Mouse (Mus musculus) kidney, embryonic 16.5 days (tissue): ENCODE results near the gene B3gnt7. TPM values are rescaled to one million over a fixed set of nuclear protein-coding genes. Genes with fewer than 3 reads are reported as not detected.
A peak's percentile ranks its signal among the peaks of the same experiment; 100 is the strongest.

Source experiments
- ATAC-seq: fragments of 200-750 bp; cut with Nextera tagmentation; 2 replicates; pipeline ENCODE4 v1.8.0; 2017; ENCODE audit warnings: moderate TSS enrichment; ENCODE audit not compliant: low FRiP score, low TSS enrichment
- H3K27ac ChIP-seq: fragments of 300-500 bp; sonication (generic); 2 replicates; pipeline ENCODE4 v1.5.1; 2014; ENCODE audit warnings: low read length
- H3K27me3 ChIP-seq: fragments of 300-500 bp; sonication (generic); 2 replicates; pipeline ENCODE4 v1.6.1; 2014; ENCODE audit warnings: low read length, control low read depth, mixed read lengths; ENCODE audit not compliant: insufficient read depth
- H3K36me3 ChIP-seq: fragments of 300-500 bp; sonication (generic); 2 replicates; pipeline ENCODE4 v1.6.1; 2014; ENCODE audit warnings: low read length, control low read depth, mixed read lengths; ENCODE audit not compliant: insufficient read depth
- H3K4me1 ChIP-seq: fragments of 300-500 bp; sonication (generic); 2 replicates; pipeline ENCODE4 v1.6.1; 2014; ENCODE audit warnings: low read length, control low read depth, mixed read lengths; ENCODE audit not compliant: insufficient read depth
- H3K4me2 ChIP-seq: fragments of 300-500 bp; sonication (generic); replicated peaks from 2 replicates; pipeline ENCODE4 v1.6.1; 2014; ENCODE audit warnings: low read depth, low read length
- H3K4me3 ChIP-seq: fragments of 300-500 bp; sonication (generic); 2 replicates; pipeline ENCODE4 v1.5.1; 2014; ENCODE audit warnings: mild to moderate bottlenecking, low read length
- H3K9ac ChIP-seq: fragments of 300-500 bp; sonication (generic); replicated peaks from 2 replicates; pipeline ENCODE4 v1.6.1; 2014; ENCODE audit warnings: low read length
- H3K9me3 ChIP-seq: fragments of 300-500 bp; sonication (generic); 2 replicates; pipeline ENCODE4 v1.6.1; 2016; ENCODE audit warnings: low read length, control low read depth
- WGBS: fragments of 180-500 bp; shearing (Covaris S2); extraction: QIAGEN DNeasy Blood & Tissue Kit; methylation state at CpG from one replicate; pipeline ENCODE4 v1.1.7; 2014; 5-methylcytosine and 5-hydroxymethylcytosine counted together
- polyA plus RNA-seq: library from polyadenylated mRNA; unstranded; fragments of >200 nt; fragmentation: Nextera tagmentation; extraction: Ambion mirVana; gene quantifications from 2 replicates; pipeline ENCODE4 v1.2.1, GENCODE M21; 2015

Gene B3gnt7
- polyA plus RNA-seq, 1 experiment from 2014 or later: 10.5 TPM

DNA sequence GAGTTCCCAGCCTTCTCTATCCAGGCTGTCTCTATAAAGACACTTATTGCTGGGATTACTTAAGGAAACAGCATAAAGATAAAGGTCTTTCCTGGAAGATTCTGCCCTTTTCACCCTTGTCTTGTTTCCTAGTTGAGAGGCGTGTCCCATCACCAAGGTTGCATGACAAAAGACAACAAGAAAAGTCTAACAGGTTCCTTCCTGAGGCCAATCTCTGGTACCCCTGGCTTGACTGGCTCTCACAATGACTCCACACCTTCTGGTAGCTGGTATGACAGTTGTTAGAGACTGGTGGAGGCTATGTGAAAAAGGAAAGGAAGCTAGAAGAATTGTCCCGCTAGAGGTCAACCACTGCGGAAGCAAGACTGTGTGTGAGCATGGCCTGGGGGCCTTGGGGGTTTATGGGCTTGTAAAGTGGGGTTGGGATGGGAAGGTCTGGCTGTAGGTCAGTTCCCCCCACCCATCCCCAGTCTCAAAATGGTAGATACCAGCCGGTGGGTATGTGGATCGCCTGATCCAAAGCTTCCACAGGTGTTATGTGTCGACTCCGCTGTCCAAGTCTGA is 6.7 kb downstream of the B3gnt7 start:
- WGBS: 83% methylated on average over 7 of the region's 7 CpGs
- Histone ChIP-seq H3K27me3 (peaks cover 5% of the 10 kb centered on the region), H3K4me1 (peaks cover 8% of the 10 kb centered on the region), H3K27ac (no peak overlapping the region), H3K4me2 (no peak overlapping the region), H3K4me3 (no peak overlapping the region), H3K9ac (no peak overlapping the region), H3K36me3 (peaks cover 12% of the 10 kb centered on the region; the same call in 1 of the 2 replicates), H3K9me3 (no peaks in the 10 kb centered on the region)
- ATAC-seq: no peak

DNA sequence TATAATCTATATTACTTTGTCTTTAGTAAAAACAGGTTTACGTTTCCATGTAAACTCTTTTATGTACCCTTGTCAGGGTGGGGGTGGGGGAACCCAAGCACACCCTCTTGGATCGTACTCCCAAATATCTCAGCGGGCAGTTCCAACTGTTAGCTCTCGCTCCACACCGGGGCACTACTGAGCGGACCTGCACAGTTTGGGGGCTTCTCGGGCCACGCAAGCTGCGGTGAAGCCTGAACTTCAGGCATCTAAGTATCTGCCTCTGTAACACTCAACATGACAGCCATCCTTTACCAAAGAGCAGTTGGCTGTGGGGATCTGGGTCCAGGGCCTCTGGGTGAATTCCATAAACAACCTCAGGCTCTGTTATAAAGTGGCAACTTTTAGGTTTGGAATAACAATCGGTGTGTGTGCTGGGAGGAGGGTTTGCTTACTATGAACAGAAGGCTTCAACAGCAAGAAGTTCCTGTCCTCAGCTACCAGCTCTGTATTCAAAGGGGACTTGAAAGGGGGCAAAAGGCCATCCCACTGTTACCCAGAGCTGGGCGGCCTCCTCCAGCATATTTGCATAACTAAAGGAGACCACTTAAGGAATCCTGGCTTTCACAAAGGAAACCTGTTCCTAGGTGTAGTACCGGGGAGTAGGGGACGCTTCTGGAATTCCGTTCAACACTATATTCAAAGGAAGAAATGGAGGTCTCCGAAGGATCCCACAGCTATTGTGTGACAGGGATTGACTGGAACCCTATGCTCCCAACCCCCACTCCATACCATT is 8.1 kb downstream of the B3gnt7 start:
- peaks cover 4% of the 10 kb centered on the region; the same call in 1 of the 2 replicates for H3K36me3 ChIP-seq
- H3K9me3 ChIP-seq: no peaks in the 10 kb centered on the region
- H3K9ac ChIP-seq: no peak overlapping the region
- H3K27me3 ChIP-seq: no peaks in the 10 kb centered on the region
- H3K4me3 ChIP-seq: no peak overlapping the region
- no peak overlapping the region for H3K4me2 ChIP-seq
- H3K4me1 ChIP-seq: peaks cover 8% of the 10 kb centered on the region
- WGBS: 42% methylated on average over 15 of the region's 15 CpGs
- ATAC-seq: no peak
- peak overlapping the region; percentile 13 for H3K27ac ChIP-seq

DNA sequence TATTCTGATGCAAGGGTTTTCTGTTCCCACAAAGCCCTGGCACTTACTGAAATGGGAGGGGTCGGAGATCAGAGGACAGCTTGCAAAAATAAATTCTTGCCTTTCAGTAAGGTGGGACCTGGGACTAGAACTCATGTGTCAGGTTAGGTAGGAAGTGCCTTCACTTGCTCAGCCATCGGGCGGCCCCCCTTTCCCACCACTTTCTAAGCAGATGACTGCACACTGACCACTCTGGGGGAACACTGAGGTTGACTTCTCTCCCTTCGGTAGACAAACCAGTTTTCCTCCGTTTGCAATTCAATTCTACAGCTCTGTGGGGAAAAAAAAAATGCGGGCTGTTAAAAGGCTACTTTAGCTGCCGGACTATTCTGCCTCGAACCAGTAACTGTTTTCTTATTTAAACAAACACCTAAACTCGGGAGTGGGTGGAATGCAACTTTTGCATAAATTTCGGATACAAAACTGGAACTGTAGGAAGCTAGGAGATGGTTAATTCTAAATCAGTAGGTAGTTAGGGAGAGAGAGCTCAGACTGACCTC is 8.9 kb downstream of the B3gnt7 start:
- Histone ChIP-seq H3K9ac (no peak overlapping the region), H3K27me3 (no peaks in the 10 kb centered on the region), H3K4me2 (no peak overlapping the region), H3K4me3 (no peak overlapping the region), H3K36me3 (no peaks in the 10 kb centered on the region), H3K27ac (no peak overlapping the region; the same call in none of the 2 replicates), H3K4me1 (peaks cover 8% of the 10 kb centered on the region), H3K9me3 (no peaks in the 10 kb centered on the region)
- peak; percentile 53; the same call in 1 of the 2 replicates for ATAC-seq
- 26% methylated on average over 10 of the region's 10 CpGs for WGBS

DNA sequence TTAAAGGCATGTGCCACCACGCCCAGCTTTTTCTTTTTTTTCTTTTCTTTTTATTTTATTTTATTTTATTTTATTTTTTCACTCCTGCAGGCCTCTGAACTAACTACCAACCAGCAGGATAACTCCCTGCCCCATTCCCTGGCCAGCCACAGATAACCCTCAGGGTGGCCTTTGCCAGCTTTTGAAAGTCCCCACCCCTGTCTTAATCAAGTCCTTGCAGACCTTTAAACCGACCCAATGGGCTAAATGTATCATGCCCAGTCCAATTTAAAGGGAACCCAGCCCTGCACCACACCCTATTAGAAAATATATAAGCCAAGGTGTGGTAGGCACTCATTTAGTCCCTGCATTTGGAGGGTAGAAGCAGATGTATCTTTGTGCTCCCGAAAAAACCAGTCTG is 9.6 kb downstream of the B3gnt7 start:
- Histone ChIP-seq H3K4me3 (no peak overlapping the region), H3K4me2 (no peak overlapping the region), H3K9me3 (no peaks in the 10 kb centered on the region), H3K36me3 (no peaks in the 10 kb centered on the region), H3K27me3 (no peaks in the 10 kb centered on the region), H3K9ac (no peak overlapping the region), H3K4me1 (peaks cover 8% of the 10 kb centered on the region), H3K27ac (no peak overlapping the region)
- WGBS: 82% methylated on average over 3 of the region's 3 CpGs
- no peak for ATAC-seq

DNA sequence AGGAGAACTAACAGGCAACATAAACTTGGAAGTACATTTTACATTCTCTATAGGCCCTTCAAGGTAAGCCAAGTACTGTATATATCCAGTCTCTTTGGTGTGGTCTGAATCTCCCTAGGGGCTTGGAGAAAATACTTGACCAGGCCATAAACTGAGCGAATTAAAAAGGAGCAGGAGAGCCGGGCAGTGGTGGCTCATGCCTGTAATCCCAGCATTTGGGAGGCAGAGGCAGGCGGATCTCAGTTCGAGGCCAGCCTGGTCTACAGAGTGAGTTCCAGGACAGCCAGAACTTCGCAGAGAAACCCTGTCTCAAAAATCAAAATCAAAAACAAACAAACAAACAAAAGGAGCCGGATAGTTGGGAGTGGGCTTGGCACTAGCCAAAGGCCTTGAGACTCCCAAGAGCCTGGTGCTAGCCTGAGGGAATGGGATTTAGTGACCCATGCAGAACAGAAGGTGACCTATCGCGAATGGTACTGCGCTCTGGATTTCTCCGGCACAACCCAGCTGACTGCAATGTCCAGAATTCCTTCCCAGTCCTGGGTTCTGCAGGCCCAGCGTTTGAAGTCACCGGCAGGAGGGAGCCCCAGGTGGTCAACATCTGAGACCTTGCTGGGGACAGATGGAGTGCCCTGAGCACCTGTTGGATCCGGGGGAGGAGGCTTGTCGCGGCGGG is 10.6 kb downstream of the B3gnt7 start:
- Histone ChIP-seq H3K36me3 (no peaks in the 10 kb centered on the region), H3K27ac (no peak overlapping the region), H3K9me3 (no peaks in the 10 kb centered on the region), H3K4me2 (peak overlapping the region; percentile 26; the same call in 1 of the 2 replicates), H3K9ac (no peak overlapping the region), H3K4me3 (no peak overlapping the region), H3K27me3 (no peaks in the 10 kb centered on the region), H3K4me1 (peaks cover 8% of the 10 kb centered on the region)
- ATAC-seq: peak; percentile 41; the same call in 1 of the 2 replicates
- WGBS: 46% methylated on average over 16 of the region's 16 CpGs

DNA sequence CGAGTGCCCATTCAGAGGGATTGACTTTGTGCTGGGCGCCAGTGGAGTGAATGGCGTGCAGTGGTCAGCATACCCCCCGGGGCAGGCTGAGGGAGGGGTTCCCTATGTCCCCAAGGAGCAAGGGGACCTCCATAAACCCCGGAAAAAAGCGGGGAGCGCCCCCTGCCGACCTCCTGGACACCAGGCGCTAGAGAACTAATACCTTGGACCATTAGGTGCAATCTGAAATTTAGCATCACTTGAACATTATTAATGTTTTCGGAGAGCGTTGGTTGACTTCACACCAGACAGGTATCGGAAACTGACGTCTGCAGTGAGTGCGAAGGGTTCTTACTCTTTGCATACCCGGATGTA is 11.1 kb downstream of the B3gnt7 start:
- Histone ChIP-seq H3K4me3 (no peak overlapping the region), H3K36me3 (no peaks in the 10 kb centered on the region), H3K27ac (no peak overlapping the region), H3K4me2 (peak overlapping the region; percentile 26; the same call in 1 of the 2 replicates), H3K27me3 (no peaks in the 10 kb centered on the region), H3K9ac (no peak overlapping the region), H3K4me1 (peaks cover 8% of the 10 kb centered on the region), H3K9me3 (no peaks in the 10 kb centered on the region)
- WGBS: 40% methylated on average over 15 of the region's 15 CpGs
- no peak for ATAC-seq

DNA sequence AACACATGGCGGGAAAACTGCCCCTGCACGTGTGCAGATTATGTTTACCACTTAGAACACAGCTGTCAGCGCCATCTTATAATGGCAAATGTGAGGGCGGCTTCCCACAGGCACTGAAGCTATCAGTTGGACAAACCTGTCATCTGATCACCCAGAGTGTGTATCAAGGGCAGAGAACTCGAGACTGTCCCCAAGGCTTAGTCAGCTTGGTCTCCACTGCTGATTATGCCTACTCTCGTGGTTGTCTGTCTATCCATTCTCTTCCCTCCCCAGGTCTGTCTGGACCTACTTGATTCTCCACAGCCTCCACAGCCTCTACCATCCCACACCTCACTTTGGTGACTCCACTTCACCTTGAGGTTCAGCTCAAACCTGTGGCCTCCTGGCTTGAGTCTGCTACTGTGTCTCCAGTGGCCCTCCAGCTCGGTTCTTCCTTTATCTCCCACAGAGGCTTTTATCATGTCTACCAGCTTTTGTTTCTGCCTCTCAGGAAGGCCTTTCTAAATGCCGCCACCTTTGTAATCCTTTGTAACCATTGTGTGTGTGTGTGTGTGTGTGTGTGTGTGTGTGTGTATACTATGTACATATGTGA is 18.3 kb downstream of the B3gnt7 start:
- Histone ChIP-seq H3K27me3 (no peaks in the 10 kb centered on the region), H3K9me3 (peaks cover 4% of the 10 kb centered on the region; the same call in 1 of the 2 replicates), H3K9ac (no peak overlapping the region), H3K4me3 (no peak overlapping the region), H3K36me3 (no peaks in the 10 kb centered on the region), H3K4me1 (no peaks in the 10 kb centered on the region), H3K27ac (no peak overlapping the region), H3K4me2 (no peak overlapping the region)
- no peak for ATAC-seq
- WGBS: 86% methylated on average over 6 of the region's 8 CpGs

DNA sequence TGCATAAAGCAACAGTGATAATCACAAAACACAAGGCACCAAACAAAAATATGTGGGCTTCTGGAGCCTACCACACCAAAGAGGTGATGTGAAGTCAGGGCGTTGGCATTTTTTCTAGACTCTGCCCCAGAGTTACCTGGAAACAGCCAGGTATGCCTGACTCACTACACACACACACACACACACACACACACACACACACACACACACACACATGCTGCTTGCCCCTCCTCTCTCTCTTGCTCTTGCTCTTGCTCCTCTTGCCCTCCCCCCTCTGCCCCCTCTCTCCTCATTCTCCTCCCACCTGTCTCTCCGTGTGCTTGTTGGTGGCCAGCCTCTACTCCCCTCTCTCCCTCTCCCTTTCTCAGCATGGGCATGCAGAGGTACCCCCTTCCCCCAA is 33.7 kb downstream of the B3gnt7 start:
- H3K4me2 ChIP-seq: no peak overlapping the region
- no peaks in the 10 kb centered on the region for H3K4me1 ChIP-seq
- 39% methylated on average over 2 of the region's 2 CpGs for WGBS
- no peak overlapping the region for H3K4me3 ChIP-seq
- no peaks in the 10 kb centered on the region for H3K36me3 ChIP-seq
- no peaks in the 10 kb centered on the region for H3K27me3 ChIP-seq
- ATAC-seq: no peak
- no peak overlapping the region for H3K27ac ChIP-seq
- no peaks in the 10 kb centered on the region for H3K9me3 ChIP-seq
- H3K9ac ChIP-seq: no peak overlapping the region

DNA sequence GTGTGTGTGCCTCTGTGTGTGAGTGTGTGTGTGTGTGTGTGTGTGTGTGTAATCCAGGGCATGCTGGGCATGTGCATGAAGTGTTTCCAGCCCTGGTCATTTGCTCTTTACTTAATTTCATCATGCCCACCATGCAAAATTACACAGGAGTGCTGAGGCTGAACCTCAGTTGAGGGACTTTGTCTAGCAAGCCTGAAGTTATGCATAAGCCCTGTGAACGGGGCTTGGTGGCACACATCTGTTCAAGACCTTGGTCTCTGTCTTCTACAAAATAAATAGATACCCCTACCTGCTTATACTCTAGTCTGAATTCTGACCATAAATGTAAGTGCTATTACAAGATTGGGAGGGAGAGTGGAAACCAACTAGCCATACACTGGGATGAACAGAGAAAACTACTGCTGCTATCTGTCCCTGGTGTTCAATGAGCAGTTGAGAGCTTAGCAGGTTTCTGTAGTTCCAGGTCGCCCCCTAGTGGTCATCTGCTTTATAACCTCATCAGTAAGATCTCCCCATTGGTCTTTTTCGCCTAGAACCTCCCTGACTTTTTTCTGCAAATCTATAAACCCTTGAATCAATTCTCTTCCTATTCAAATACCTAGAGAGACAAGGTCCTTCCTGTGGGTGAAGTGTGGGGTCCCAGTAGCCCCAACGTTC is 36.7 kb downstream of the B3gnt7 start:
- no peak overlapping the region for H3K9ac ChIP-seq
- H3K27me3 ChIP-seq: no peaks in the 10 kb centered on the region
- peak; percentile 64 for ATAC-seq
- H3K4me3 ChIP-seq: no peak overlapping the region
- no peaks in the 10 kb centered on the region for H3K4me1 ChIP-seq
- no peak overlapping the region for H3K27ac ChIP-seq
- no peaks in the 10 kb centered on the region for H3K36me3 ChIP-seq
- WGBS: 22% methylated on average over 4 of the region's 4 CpGs
- no peak overlapping the region for H3K4me2 ChIP-seq
- H3K9me3 ChIP-seq: no peaks in the 10 kb centered on the region
